Mouse (Mus musculus) MEL (cell line): Measurements from ENCODE around the gene Slc8a1. TPM values are rescaled to one million over a fixed set of nuclear protein-coding genes. Genes with fewer than 3 reads are reported as not detected.
A peak's percentile ranks its signal among the peaks of the same experiment; 100 is the strongest.

Source experiments
- DNase-seq: peaks from one replicate; pipeline ENCODE4 v3.0.0; 2011; ENCODE audit warnings: low read depth, low spot score
- H3K27ac ChIP-seq: 2 replicates; pipeline ENCODE4 v1.5.1; 2012; ENCODE audit warnings: low read depth, mild to moderate bottlenecking, control low read depth, low read length, moderate library complexity; ENCODE audit not compliant: control insufficient read depth
- H3K27me3 ChIP-seq, 2 experiments: fragments of 150-350 bp in 1 of 2; sonication (generic) in 1 of 2; 2 replicates each; pipeline ENCODE4 v1.6.1; 2012; ENCODE audit warnings: low read length in 2 of 2, mild to moderate bottlenecking in 2 of 2, improper control_type of control experiment in 1 of 2, moderate library complexity in 1 of 2; ENCODE audit not compliant: insufficient read depth in 2 of 2, control insufficient read depth in 1 of 2
- H3K36me3 ChIP-seq, 2 experiments: 2 replicates each; pipeline ENCODE4 v1.6.1; 2012 to 2014; ENCODE audit warnings: low read length in 2 of 2, improper control_type of control experiment in 1 of 2, inconsistent platforms in 1 of 2, mild to moderate bottlenecking in 1 of 2; ENCODE audit not compliant: insufficient read depth in 2 of 2, control insufficient read depth in 1 of 2
- H3K4me1 ChIP-seq, 2 experiments: fragments of 150-350 bp in 1 of 2; sonication (generic) in 1 of 2; 2 replicates each; pipeline ENCODE4 v1.6.1; 2012; ENCODE audit warnings: low read length in 2 of 2, improper control_type of control experiment in 1 of 2, mild to moderate bottlenecking in 1 of 2; ENCODE audit not compliant: insufficient read depth in 2 of 2, control insufficient read depth in 1 of 2
- H3K4me3 ChIP-seq, 2 experiments: fragments of 150-350 bp in 1 of 2; sonication (generic) in 1 of 2; 2 replicates each; pipeline ENCODE4 v1.5.1; 2012; ENCODE audit warnings: low read depth in 2 of 2, low read length in 2 of 2, mild to moderate bottlenecking in 2 of 2, moderate library complexity in 2 of 2, control low read depth in 1 of 2, improper control_type of control experiment in 1 of 2; ENCODE audit not compliant: control insufficient read depth in 1 of 2, insufficient read depth in 1 of 2
- H3K79me2 ChIP-seq: 2 replicates; pipeline ENCODE4 v1.6.1; 2012; ENCODE audit warnings: mild to moderate bottlenecking, low read length, moderate library complexity; ENCODE audit not compliant: control insufficient read depth, poor library complexity, insufficient read depth
- H3K9ac ChIP-seq: 2 replicates; pipeline ENCODE4 v1.6.1; 2012; ENCODE audit warnings: low read depth, mild to moderate bottlenecking, control low read depth, low read length, moderate library complexity; ENCODE audit not compliant: control insufficient read depth, poor library complexity, severe bottlenecking
- H3K9me3 ChIP-seq: fragments of 150-350 bp; sonication (generic); replicated peaks from 2 replicates; pipeline ENCODE4 v1.6.1; 2012; ENCODE audit warnings: mild to moderate bottlenecking, low read length, improper control_type of control experiment, moderate library complexity; ENCODE audit not compliant: insufficient read depth
- BHLHE40 ChIP-seq: IDR thresholded peaks from 2 replicates; pipeline ENCODE4 v1.6.1; 2012; ENCODE audit warnings: low read depth, mild to moderate bottlenecking, inconsistent platforms, low read length, improper control_type of control experiment, borderline replicate concordance
- CHD2 ChIP-seq: IDR thresholded peaks from 2 replicates; pipeline ENCODE4 v1.6.1; 2011; ENCODE audit warnings: low read length, improper control_type of control experiment
- CTCF ChIP-seq, 3 experiments: IDR thresholded peaks in 2 of 3; conservative IDR thresholded peaks in 1 of 3; 2 replicates each; pipeline ENCODE4 v1.5.1; 2011 to 2012; ENCODE audit warnings: low read length in 3 of 3, low read depth in 2 of 3, mild to moderate bottlenecking in 2 of 3, improper control_type of control experiment in 1 of 3, inconsistent platforms in 1 of 3, mixed read lengths in 1 of 3, moderate library complexity in 1 of 3; ENCODE audit not compliant: control insufficient read depth in 1 of 3, insufficient read depth in 1 of 3, poor library complexity in 1 of 3, severe bottlenecking in 1 of 3
- GABPA ChIP-seq: IDR thresholded peaks from 2 replicates; pipeline ENCODE4 v1.6.1; 2012; ENCODE audit warnings: low read depth, mild to moderate bottlenecking, inconsistent platforms, low read length, improper control_type of control experiment, moderate library complexity
- GATA1 ChIP-seq: IDR thresholded peaks from 2 replicates; pipeline ENCODE4 v1.6.1; 2011; ENCODE audit warnings: low read depth, low read length, improper control_type of control experiment
- KAT2A ChIP-seq: conservative IDR thresholded peaks from 2 replicates; pipeline ENCODE4 v1.6.1; 2012; ENCODE audit warnings: low read depth, low read length, improper control_type of control experiment, inconsistent platforms
- MAX ChIP-seq: IDR thresholded peaks from 2 replicates; pipeline ENCODE4 v1.6.1; 2011; ENCODE audit warnings: low read length, improper control_type of control experiment
- MAZ ChIP-seq: IDR thresholded peaks from 2 replicates; pipeline ENCODE4 v1.6.1; 2012; ENCODE audit warnings: low read depth, mild to moderate bottlenecking, inconsistent platforms, low read length, improper control_type of control experiment
- MEF2A ChIP-seq: IDR thresholded peaks from 2 replicates; pipeline ENCODE4 v1.6.1; 2014; ENCODE audit warnings: low read depth, mild to moderate bottlenecking, inconsistent platforms, low read length, improper control_type of control experiment; ENCODE audit not compliant: poor library complexity, insufficient replicate concordance, severe bottlenecking; ENCODE audit errors: extremely low read depth
- MYC ChIP-seq: IDR thresholded peaks from 2 replicates; pipeline ENCODE4 v1.6.1; 2011; ENCODE audit warnings: low read depth, mild to moderate bottlenecking, low read length, improper control_type of control experiment, moderate library complexity
- NRF1 ChIP-seq: IDR thresholded peaks from 2 replicates; pipeline ENCODE4 v1.6.1; 2014; ENCODE audit warnings: low read depth, mild to moderate bottlenecking, inconsistent platforms, low read length, improper control_type of control experiment, moderate library complexity; ENCODE audit not compliant: poor library complexity, insufficient read depth, severe bottlenecking
- RAD21 ChIP-seq: IDR thresholded peaks from 2 replicates; pipeline ENCODE4 v1.6.1; 2011; ENCODE audit warnings: mild to moderate bottlenecking, low read depth, low read length, improper control_type of control experiment
- RCOR1 ChIP-seq: IDR thresholded peaks from 2 replicates; pipeline ENCODE4 v1.6.1; 2012; ENCODE audit warnings: low read depth, mild to moderate bottlenecking, inconsistent platforms, low read length, improper control_type of control experiment
- TAL1 ChIP-seq: IDR thresholded peaks from 2 replicates; pipeline ENCODE4 v1.6.1; 2012; ENCODE audit warnings: mild to moderate bottlenecking, inconsistent platforms, low read length, moderate library complexity, mixed read lengths
- TBP ChIP-seq: IDR thresholded peaks from 2 replicates; pipeline ENCODE4 v1.8.0; 2011; ENCODE audit warnings: low read depth, low read length, improper control_type of control experiment
- UBTF ChIP-seq: IDR thresholded peaks from 2 replicates; pipeline ENCODE4 v1.6.1; 2012; ENCODE audit warnings: low read depth, mild to moderate bottlenecking, inconsistent platforms, low read length, improper control_type of control experiment, moderate library complexity, borderline replicate concordance; ENCODE audit not compliant: insufficient read depth
- USF1 ChIP-seq: IDR thresholded peaks from 2 replicates; pipeline ENCODE4 v1.6.1; 2014; ENCODE audit warnings: low read depth, mild to moderate bottlenecking, inconsistent platforms, low read length, improper control_type of control experiment, moderate library complexity
- ZC3H11A ChIP-seq: IDR thresholded peaks from 2 replicates; pipeline ENCODE4 v1.6.1; 2012; ENCODE audit warnings: low read depth, mild to moderate bottlenecking, inconsistent platforms, low read length, improper control_type of control experiment
- ZMIZ1 ChIP-seq: IDR thresholded peaks from 2 replicates; pipeline ENCODE4 v1.6.1; 2012; ENCODE audit warnings: low read depth, mild to moderate bottlenecking, inconsistent platforms, low read length, improper control_type of control experiment, moderate library complexity
- polyA plus RNA-seq, 2 experiments: library from polyadenylated mRNA; stranded (reverse) in 1 of 2; unstranded in 1 of 2; fragments of >175 nt in 1 of 2; fragments of >200 nt in 1 of 2; gene quantifications; 2 replicates each; pipeline versions ENCODE4 v1.2.1 to v1.2.4; 2012; ENCODE audit warnings: low replicate concordance in 2 of 2, low read depth in 1 of 2; ENCODE audit not compliant: insufficient read length in 2 of 2, insufficient read depth in 1 of 2, missing spikeins in 1 of 2
- total RNA-seq: library from RNA; depleted of rRNA; stranded (reverse); fragments of 300-350 nt; gene quantifications from 2 replicates; pipeline ENCODE4 v1.2.3, GENCODE M21; 2012

The Slc8a1 gene
- total and polyA plus RNA-seq, 3 experiments, result 0.86 to 1.0 TPM; not detected in 1

DNA sequence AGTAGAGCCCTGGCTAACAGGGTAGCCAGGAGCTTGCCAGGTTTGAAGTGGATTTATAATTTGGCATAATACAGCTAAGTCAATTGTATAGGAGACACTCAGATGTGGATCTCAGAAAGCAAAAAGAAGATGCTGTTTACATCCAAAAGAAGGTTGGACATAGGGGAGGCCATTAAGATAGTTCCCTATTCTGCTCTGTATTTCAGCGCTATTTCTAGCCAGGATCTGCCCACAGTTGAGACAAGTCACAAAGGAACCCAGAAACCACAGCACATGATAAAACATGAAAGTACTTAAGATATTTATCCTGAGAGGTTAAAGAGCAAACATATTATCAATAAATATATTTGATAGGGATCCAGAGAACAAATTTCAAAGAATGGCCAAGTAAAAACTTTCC lies 43.2 kb downstream of the Slc8a1 start:
- no peak overlapping the region for H3K27ac ChIP-seq
- no peaks in the 10 kb centered on the region for H3K79me2 ChIP-seq
- no peaks in the 10 kb centered on the region for H3K27me3 ChIP-seq
- no peak overlapping the region for H3K4me3 ChIP-seq
- H3K9ac ChIP-seq, result no peak overlapping the region
- H3K4me1 ChIP-seq, result peaks cover 9 to 13% of the 10 kb centered on the region in 2 experiments
- H3K36me3 ChIP-seq, result peaks cover 0 to 19% of the 10 kb centered on the region in 2 experiments; a peak in 2 of 4 replicates
- no peaks in the 10 kb centered on the region for H3K9me3 ChIP-seq
- TF ChIP-seq KAT2A, result no peak
- no peak for TF ChIP-seq NRF1
- TF ChIP-seq GATA1, result 0 out of 2 replicates have a peak, but pooled peaks have one; percentile 19
- TF ChIP-seq, all 39 proteins: peak for 1
- DNase-seq, result peak; percentile 43

DNA sequence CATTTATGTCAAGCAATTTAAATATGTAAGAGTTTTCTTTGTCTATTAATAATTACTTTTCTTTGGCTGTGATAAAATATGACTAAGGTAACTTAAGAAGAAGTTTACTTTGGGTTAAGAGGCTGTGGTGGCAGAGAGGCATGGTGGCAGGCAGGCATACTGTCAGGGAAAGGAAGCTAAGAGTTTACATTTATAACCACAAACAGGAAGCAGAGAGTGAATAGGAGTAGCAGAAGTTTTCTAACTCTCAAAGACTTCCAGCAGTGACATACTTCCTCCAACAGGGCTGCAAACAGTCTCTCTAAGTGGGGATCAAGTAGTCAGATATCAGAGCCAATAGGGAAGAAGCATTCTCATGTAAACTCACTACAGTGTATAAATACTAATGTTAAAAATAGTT lies 58.6 kb downstream of the Slc8a1 start:
- Histone ChIP-seq H3K4me1 (no peaks in the 10 kb centered on the region), H3K9me3 (no peaks in the 10 kb centered on the region), H3K9ac (no peak overlapping the region), H3K36me3 (no peaks in the 10 kb centered on the region), H3K79me2 (no peaks in the 10 kb centered on the region), H3K27me3 (no peaks in the 10 kb centered on the region), H3K27ac (no peak overlapping the region), H3K4me3 (no peak overlapping the region)
- no peak for TF ChIP-seq RCOR1
- TF ChIP-seq MAX, result no peak
- no peak for TF ChIP-seq USF1
- no peak for TF ChIP-seq TBP
- TF ChIP-seq GABPA, result no peak
- no peak for TF ChIP-seq CTCF (IDR thresholded peaks at IDR 0.05 in 2 of 3, conservative IDR thresholded peaks at IDR 0.05 in 1 of 3; ENCODE audit: control insufficient read depth in 1 of 3, insufficient read depth in 1 of 3, low read depth in 2 of 3, low read length in 3 of 3, poor library complexity in 1 of 3, severe bottlenecking in 1 of 3)
- TF ChIP-seq BHLHE40, result no peak
- no peak for TF ChIP-seq KAT2A
- TF ChIP-seq ZMIZ1, result no peak
- peak; percentile 58 for DNase-seq

DNA sequence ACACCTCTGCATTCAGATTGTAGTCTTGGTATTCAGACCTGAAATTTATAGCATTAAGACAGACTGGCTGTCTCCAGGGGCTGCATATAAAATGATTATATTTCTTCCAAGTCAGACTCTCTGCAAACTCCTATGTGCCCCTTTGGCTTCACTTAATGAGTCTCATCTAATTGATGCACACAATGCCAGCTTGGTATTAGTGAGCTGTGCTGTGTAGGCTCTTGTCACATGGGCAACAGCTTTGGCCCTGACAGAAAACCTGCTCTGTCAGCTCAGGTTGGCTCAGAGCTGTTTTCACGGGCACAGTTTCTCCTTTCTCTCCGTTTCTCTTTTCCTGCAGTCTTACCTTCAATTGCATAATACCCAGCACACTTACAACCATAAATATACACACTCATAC lies 60.7 kb downstream of the Slc8a1 start:
- Histone ChIP-seq H3K4me1 (no peaks in the 10 kb centered on the region), H3K79me2 (no peaks in the 10 kb centered on the region), H3K27ac (no peak overlapping the region), H3K4me3 (no peak overlapping the region)
- no peak for DNase-seq
- no peak for TF ChIP-seq ZC3H11A
- no peak for TF ChIP-seq RAD21
- no peak for TF ChIP-seq TAL1
- no peak for TF ChIP-seq CHD2
- TF ChIP-seq UBTF, result no peak
- no peak for TF ChIP-seq MAZ
- no peak for TF ChIP-seq MYC
- no peak for TF ChIP-seq MEF2A
- TF ChIP-seq, all 39 proteins: peak for 0
- Histone ChIP-seq H3K27me3 (no peaks in the 10 kb centered on the region), H3K36me3 (no peaks in the 10 kb centered on the region), H3K9ac (no peak overlapping the region), H3K9me3 (no peaks in the 10 kb centered on the region)
